Mouse (Mus musculus) stomach, embryonic 15.5 days (tissue): ENCODE measurements around the gene Slit3. TPM values are rescaled to one million over a fixed set of nuclear protein-coding genes. Genes with fewer than 3 reads are reported as not detected.

Experiments
- ATAC-seq: fragments of 200-750 bp; cut with Nextera tagmentation; 2 replicates; pipeline ENCODE4 v1.8.0; 2017; ENCODE audit warnings: low read depth, moderate number of reproducible peaks, moderate TSS enrichment; ENCODE audit not compliant: insufficient read depth, low FRiP score
- H3K27ac ChIP-seq: fragments of 300-500 bp; sonication (generic); 2 replicates; pipeline ENCODE4 v1.5.1; 2015; ENCODE audit warnings: mild to moderate bottlenecking, inconsistent platforms
- H3K27me3 ChIP-seq: fragments of 300-500 bp; sonication (generic); replicated peaks from 2 replicates; pipeline ENCODE4 v1.6.1; 2015; ENCODE audit warnings: inconsistent platforms
- H3K36me3 ChIP-seq: fragments of 300-500 bp; sonication (generic); 2 replicates; pipeline ENCODE4 v1.6.1; 2015; ENCODE audit warnings: inconsistent platforms
- H3K4me1 ChIP-seq: fragments of 300-500 bp; sonication (generic); 2 replicates; pipeline ENCODE4 v1.6.1; 2015; ENCODE audit warnings: inconsistent platforms
- H3K4me2 ChIP-seq: fragments of 300-500 bp; sonication (generic); 2 replicates; pipeline ENCODE4 v1.6.1; 2015; ENCODE audit warnings: mild to moderate bottlenecking, inconsistent platforms
- H3K4me3 ChIP-seq: fragments of 300-500 bp; sonication (generic); replicated peaks from 2 replicates; pipeline ENCODE4 v1.5.1; 2015; ENCODE audit warnings: inconsistent platforms
- H3K9ac ChIP-seq: fragments of 300-500 bp; sonication (generic); 2 replicates; pipeline ENCODE4 v1.6.1; 2015; ENCODE audit warnings: inconsistent platforms
- H3K9me3 ChIP-seq: fragments of 300-500 bp; sonication (generic); 2 replicates; pipeline ENCODE4 v1.6.1; 2016; ENCODE audit warnings: inconsistent platforms
- WGBS: fragments of 180-500 bp; shearing (Covaris S2); methylation state at CpG from one replicate; pipeline ENCODE4 v1.1.7; 2015; 5-methylcytosine and 5-hydroxymethylcytosine counted together
- polyA plus RNA-seq: library from polyadenylated mRNA; unstranded; fragments of >200 nt; fragmentation: Nextera tagmentation; extraction: Ambion mirVana; gene quantifications from 2 replicates; pipeline ENCODE4 v1.2.1, GENCODE M21; 2015

Gene Slit3
- polyA plus RNA-seq, 1 experiment from 2014 or later: 18.9 TPM

DNA sequence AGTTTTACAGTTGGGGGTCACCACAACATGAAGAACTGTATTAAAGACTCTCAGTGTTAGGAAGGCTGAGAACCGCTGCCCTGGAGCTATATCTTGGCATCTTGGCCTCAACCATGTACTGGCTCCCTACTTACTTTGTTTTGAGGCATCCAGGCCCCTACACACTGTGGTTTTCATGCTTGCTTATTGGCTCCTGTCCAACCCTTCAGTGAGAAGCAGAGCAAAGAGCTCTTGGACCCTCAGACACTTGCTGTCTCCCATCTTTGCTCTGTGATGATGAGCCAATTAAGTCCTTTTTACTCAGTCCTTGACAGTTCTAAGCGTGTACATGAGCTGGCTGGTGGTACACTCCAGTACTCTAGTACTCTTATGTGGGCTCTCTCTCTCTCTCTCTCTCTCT, 177.5 kb downstream of the Slit3 start:
- WGBS: 89% methylated on average over 2 of the region's 2 CpGs

DNA sequence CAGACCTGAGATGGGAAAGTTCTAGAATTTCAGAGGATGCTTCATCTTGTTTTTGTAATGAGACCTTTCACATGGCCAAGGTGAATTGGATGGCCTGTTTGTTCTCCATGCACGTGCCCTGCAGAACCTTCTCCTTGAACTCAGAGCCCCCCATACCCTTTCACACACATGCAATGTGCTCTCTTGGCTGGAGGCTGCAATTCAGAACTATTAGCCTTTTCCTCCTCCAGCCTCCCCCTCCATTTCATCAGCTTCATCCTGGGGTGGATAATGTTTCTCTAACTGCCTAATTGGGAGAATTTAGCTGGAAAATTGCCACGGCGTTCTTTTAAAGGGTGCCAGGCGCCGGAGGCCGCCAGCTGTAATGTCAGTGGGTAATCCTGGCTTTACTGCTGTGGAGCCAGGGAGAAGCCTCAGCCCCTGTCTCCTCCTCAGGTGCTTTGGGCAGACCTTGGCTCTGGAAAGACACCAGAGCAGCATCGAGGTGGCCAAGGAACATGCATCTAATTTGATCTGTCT, 178.9 kb downstream of the Slit3 start:
- WGBS: 77% methylated on average over 7 of the region's 7 CpGs
- no peak overlapping the region for H3K4me3 ChIP-seq
- no peaks in the 10 kb centered on the region for H3K27me3 ChIP-seq
- no peak for ATAC-seq
- no peak overlapping the region for H3K4me2 ChIP-seq
- H3K9ac ChIP-seq: no peak overlapping the region
- no peaks in the 10 kb centered on the region for H3K4me1 ChIP-seq
- no peaks in the 10 kb centered on the region for H3K9me3 ChIP-seq
- H3K27ac ChIP-seq: no peak overlapping the region
- no peaks in the 10 kb centered on the region for H3K36me3 ChIP-seq

More for the DNA sequence above, 177.5 kb downstream of the Slit3 start:
- Histone ChIP-seq H3K27me3 (no peaks in the 10 kb centered on the region), H3K27ac (no peak overlapping the region), H3K36me3 (no peaks in the 10 kb centered on the region), H3K4me1 (no peaks in the 10 kb centered on the region), H3K4me2 (no peak overlapping the region), H3K9me3 (no peaks in the 10 kb centered on the region), H3K9ac (no peak overlapping the region), H3K4me3 (no peak overlapping the region)
- no peak for ATAC-seq

DNA sequence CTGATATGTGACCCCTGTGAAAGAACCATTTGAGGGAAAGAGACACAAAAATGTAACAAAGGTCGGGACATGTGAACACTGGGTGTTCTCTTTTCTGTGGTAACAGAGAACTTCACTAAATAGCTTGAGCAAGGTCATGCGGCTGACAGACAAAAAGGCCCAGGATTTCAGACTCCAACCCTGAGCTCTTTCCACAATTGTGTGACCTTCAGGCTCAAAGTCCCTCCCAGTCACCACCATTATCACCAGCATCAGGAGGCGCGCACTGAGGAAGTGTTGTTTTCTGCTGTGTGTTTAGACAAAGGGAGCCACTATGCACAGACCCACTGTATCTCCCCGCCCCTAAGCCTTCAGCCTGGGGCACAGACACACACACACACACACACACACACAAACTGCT, 181.2 kb downstream of the Slit3 start:
- H3K9me3 ChIP-seq: no peaks in the 10 kb centered on the region
- H3K4me3 ChIP-seq: no peak overlapping the region
- ATAC-seq: no peak
- no peak overlapping the region for H3K4me2 ChIP-seq
- no peak overlapping the region for H3K9ac ChIP-seq
- H3K27ac ChIP-seq: no peak overlapping the region
- H3K4me1 ChIP-seq: no peaks in the 10 kb centered on the region
- no peaks in the 10 kb centered on the region for H3K36me3 ChIP-seq
- WGBS: 75% methylated on average over 5 of the region's 5 CpGs
- no peaks in the 10 kb centered on the region for H3K27me3 ChIP-seq

DNA sequence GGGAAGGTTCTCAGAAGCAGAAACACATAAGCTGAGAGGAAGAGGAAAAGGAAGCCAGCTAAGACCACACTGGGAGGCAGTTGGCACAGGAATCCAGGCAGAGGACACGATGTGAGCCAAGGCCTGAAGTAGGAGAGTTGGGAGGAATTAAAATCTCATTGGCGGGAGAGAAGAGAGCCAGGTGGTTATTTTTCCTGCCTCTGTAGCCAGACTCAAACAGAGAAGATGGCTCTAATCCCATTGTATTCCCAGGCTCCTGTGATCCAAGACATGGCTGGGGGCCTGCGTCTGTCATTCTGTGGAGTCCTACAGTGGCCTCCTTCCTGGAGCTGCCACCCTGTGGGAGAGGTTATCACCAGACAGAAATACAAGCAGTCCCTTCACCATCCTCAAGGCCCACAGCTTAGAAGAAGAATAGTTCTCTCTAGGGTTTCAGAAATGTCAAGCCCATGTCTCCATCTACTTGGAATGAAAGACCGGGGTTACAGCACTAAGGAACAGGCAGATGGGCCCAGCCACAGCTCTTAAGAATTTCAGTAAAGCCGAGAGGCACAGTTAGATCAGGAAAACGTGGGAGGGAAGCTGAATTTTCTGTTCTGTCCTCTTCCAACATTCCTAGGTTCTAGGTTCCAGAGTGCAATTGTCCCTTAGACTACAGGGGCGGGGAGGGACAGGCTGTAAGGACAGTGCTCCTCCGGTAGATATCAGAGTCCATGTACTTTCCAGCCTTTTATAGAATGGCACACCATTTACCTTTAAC, 183.4 kb downstream of the Slit3 start:
- no peak overlapping the region for H3K4me2 ChIP-seq
- no peaks in the 10 kb centered on the region for H3K27me3 ChIP-seq
- H3K9ac ChIP-seq: no peak overlapping the region
- H3K4me3 ChIP-seq: no peak overlapping the region
- ATAC-seq: no peak
- WGBS: 77% methylated on average over 8 of the region's 8 CpGs
- H3K4me1 ChIP-seq: no peaks in the 10 kb centered on the region
- H3K9me3 ChIP-seq: no peaks in the 10 kb centered on the region
- no peak overlapping the region for H3K27ac ChIP-seq
- no peaks in the 10 kb centered on the region for H3K36me3 ChIP-seq

DNA sequence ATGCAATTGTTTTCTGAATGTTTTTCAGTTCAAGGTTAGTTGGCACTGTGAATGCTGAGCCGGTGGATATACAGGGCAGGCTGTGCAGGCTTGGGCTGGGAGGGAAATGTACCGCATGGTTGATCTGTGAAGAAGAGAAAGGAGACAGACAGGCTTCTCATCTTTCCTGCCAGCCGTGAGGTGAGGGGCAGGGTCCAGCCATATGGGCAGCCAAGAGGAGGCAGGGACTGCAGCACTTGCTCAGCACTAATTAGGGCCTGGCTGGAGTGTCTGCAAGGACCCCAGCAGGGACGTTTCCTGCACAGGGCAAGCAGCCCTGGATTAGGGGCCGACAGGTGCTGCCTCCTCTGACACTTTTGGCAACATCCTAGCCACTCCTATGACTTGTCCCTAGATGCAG, 184.1 kb downstream of the Slit3 start:
- no peaks in the 10 kb centered on the region for H3K36me3 ChIP-seq
- WGBS: 62% methylated on average over 5 of the region's 5 CpGs
- H3K4me1 ChIP-seq: no peaks in the 10 kb centered on the region
- H3K27ac ChIP-seq: no peak overlapping the region
- ATAC-seq: no peak
- no peaks in the 10 kb centered on the region for H3K9me3 ChIP-seq
- H3K9ac ChIP-seq: no peak overlapping the region
- no peak overlapping the region for H3K4me3 ChIP-seq
- no peaks in the 10 kb centered on the region for H3K27me3 ChIP-seq
- no peak overlapping the region for H3K4me2 ChIP-seq

DNA sequence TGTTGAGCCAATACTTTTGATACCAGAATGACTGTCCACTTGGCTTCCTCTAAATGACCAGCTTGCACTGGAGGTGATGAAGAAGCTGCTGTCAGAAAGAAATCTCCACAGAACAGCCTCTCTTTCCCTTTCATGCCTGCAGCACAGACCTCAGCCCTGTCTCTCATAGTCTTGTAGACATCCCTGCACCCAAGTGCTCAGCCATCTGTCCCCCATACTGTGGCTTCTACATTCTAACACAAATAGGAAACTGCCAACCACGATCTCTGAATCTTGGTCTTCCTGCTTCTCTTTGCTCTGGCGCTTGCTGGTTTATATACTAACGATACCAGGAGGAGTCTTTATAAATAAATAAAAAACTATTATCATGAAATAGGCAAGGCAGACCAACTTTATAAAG, 184.9 kb downstream of the Slit3 start:
- H3K9ac ChIP-seq: no peak overlapping the region
- no peaks in the 10 kb centered on the region for H3K9me3 ChIP-seq
- ATAC-seq: no peak
- H3K27ac ChIP-seq: no peak overlapping the region
- no peaks in the 10 kb centered on the region for H3K4me1 ChIP-seq
- no peaks in the 10 kb centered on the region for H3K27me3 ChIP-seq
- no peaks in the 10 kb centered on the region for H3K36me3 ChIP-seq
- no peak overlapping the region for H3K4me3 ChIP-seq
- no peak overlapping the region for H3K4me2 ChIP-seq
- WGBS: 79% methylated on average over 3 of the region's 3 CpGs

DNA sequence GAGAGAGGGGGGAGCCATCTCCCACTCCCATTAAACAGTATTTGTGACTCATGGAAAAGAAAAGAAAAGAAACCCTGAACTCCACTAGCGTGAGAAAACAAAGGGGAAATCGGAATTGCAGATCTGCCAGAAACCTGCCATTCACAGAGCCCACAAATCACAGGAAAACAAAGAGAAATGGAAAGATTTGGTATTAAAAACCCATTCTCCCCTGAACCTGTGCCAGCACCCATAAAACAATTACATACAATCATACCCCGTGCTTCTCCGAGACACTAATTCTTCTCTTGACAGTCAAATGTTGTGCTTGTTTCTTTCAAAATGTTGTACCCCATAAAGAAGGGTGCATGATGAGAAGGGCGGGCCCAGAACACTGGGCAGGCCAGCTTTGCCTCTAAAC, 185.9 kb downstream of the Slit3 start:
- H3K4me2 ChIP-seq: no peak overlapping the region
- H3K36me3 ChIP-seq: no peaks in the 10 kb centered on the region
- H3K27me3 ChIP-seq: no peaks in the 10 kb centered on the region
- H3K9ac ChIP-seq: no peak overlapping the region
- H3K9me3 ChIP-seq: no peaks in the 10 kb centered on the region
- ATAC-seq: no peak
- no peak overlapping the region for H3K4me3 ChIP-seq
- no peaks in the 10 kb centered on the region for H3K4me1 ChIP-seq
- WGBS: 71% methylated on average over 5 of the region's 5 CpGs
- H3K27ac ChIP-seq: no peak overlapping the region

DNA sequence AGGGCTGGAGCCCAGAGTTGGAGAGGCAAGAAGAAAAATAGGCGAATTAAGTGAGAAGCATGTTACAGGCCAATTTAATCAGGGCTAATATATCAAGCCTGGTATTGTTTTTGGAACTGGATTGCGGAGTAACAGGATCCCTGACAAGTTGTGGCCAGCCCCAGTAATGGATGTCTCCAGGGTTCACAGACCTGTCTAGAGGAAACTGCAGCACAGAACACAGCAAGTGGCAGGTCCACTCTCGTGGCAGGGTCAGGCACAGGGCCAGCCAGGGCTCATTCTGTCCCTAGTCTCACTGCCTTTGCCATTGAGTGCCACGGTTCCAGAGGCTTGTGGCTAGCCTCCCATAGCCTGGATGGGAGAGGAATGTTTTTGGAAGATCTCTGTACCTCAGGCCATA, 187.0 kb downstream of the Slit3 start:
- H3K4me1 ChIP-seq: no peaks in the 10 kb centered on the region
- no peak for ATAC-seq

DNA sequence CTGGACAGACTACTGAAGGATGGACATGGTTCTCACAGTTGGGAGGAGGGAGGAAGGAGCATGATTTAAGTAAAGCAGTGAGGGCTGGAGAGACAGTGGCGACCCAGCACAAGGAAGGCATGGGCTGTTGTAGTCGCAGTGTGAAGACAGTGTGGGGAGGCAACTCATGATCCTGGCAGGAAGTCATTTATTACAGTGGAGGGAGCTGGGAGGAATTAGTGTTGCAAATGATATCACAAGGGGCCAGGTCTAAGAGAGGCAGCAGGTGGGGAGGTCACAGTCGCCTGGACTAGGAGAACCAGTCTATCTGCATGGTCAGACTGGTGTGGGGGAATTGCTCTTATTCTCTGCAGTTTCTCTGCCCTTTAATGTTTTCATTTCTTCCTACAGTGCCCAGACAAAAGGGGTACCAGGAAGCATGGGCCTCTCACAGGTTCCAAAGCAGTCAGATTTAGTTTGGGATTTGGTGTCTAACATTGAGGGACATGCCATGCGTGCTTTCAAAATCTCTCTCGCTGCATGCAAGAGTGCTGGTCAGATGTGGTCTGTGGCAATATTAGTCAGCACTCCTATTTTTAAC, 194.5 kb downstream of the Slit3 start:
- no peak overlapping the region for H3K9ac ChIP-seq
- 0 out of 2 replicates have a peak, but pooled peaks cover 7% of the 10 kb centered on the region for H3K4me1 ChIP-seq

More for the DNA sequence above, 187.0 kb downstream of the Slit3 start:
- 76% methylated on average over 4 of the region's 4 CpGs for WGBS
- no peaks in the 10 kb centered on the region for H3K27me3 ChIP-seq
- no peaks in the 10 kb centered on the region for H3K36me3 ChIP-seq
- H3K27ac ChIP-seq: no peak overlapping the region
- no peak overlapping the region for H3K4me2 ChIP-seq
- H3K9me3 ChIP-seq: no peaks in the 10 kb centered on the region
- no peak overlapping the region for H3K9ac ChIP-seq
- no peak overlapping the region for H3K4me3 ChIP-seq

DNA sequence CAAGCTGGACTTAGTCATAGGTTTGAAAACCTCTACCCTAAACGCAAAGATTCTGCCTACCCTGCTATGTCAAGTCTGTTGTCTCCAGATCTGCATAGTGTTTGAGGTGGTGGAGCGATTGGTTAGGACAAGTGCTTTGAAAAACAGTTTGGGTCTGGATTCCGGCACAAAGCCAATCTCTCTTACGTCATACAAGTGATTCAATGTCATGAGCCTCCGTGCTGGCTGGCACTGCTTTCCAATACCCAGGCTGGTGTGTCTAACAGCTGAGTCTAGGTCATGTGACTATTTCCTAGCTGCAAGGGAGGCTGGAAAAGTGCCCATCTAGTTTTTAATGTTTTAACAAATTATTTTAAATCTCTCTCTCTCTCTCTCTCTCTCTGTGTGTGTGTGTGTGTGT, 196.2 kb downstream of the Slit3 start:
- no peaks in the 10 kb centered on the region for H3K27me3 ChIP-seq
- no peak for ATAC-seq
- 90% methylated on average over 5 of the region's 5 CpGs for WGBS

More for the DNA sequence above, 194.5 kb downstream of the Slit3 start:
- no peak overlapping the region for H3K4me2 ChIP-seq
- no peaks in the 10 kb centered on the region for H3K27me3 ChIP-seq
- H3K4me3 ChIP-seq: no peak overlapping the region
- WGBS: 54% methylated on average over 5 of the region's 5 CpGs
- H3K27ac ChIP-seq: no peak overlapping the region
- no peaks in the 10 kb centered on the region for H3K36me3 ChIP-seq
- 0 out of 2 replicates have a peak, but pooled peaks have one; percentile 17 for ATAC-seq
- no peaks in the 10 kb centered on the region for H3K9me3 ChIP-seq

DNA sequence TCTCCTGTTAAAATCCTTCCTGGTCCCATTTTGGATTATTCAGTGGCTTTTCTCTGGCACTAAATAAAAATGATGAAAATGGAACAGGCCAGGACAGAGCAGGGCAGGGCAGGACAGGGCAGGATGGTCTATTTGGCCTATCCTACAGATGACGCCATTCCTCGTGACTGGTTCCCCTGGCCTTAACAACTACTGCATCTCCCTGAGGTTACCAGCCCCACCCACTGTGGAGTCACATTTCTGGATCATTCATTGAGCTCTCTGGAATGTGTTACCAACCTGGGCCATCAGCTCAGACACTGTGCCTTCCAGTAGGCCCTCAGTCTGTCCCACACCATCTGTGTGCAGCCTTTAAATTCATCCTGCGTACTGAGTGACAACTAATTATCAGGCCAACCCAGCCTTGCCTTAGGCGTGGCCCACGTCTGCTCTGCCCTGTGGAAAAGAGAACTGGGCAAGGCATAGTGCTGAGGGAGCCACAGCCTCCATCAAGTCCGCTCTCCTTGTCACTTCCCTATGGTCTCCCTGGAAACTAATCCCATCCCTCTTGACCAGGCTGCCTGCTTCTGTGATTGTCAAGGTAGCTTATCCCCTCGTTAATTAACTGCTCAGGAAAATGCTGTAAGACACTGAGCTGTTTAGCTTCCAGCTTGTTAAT, 196.9 kb downstream of the Slit3 start:
- H3K27me3 ChIP-seq: no peaks in the 10 kb centered on the region
- no peaks in the 10 kb centered on the region for H3K36me3 ChIP-seq
- WGBS: 66% methylated on average over 7 of the region's 7 CpGs
- ATAC-seq: 0 out of 2 replicates have a peak, but pooled peaks have one; percentile 21
- H3K27ac ChIP-seq: no peak overlapping the region
- H3K4me3 ChIP-seq: no peak overlapping the region
- H3K9ac ChIP-seq: no peak overlapping the region
- 0 out of 2 replicates have a peak, but pooled peaks cover 7% of the 10 kb centered on the region for H3K4me1 ChIP-seq
- H3K4me2 ChIP-seq: no peak overlapping the region
- H3K9me3 ChIP-seq: no peaks in the 10 kb centered on the region

More for the DNA sequence above, 196.2 kb downstream of the Slit3 start:
- Histone ChIP-seq H3K4me3 (no peak overlapping the region), H3K9ac (no peak overlapping the region), H3K4me2 (no peak overlapping the region), H3K4me1 (0 out of 2 replicates have a peak, but pooled peaks cover 7% of the 10 kb centered on the region), H3K36me3 (no peaks in the 10 kb centered on the region), H3K27ac (no peak overlapping the region), H3K9me3 (no peaks in the 10 kb centered on the region)
